Mouse (Mus musculus) spleen, adult 2 months (tissue): Measurements from ENCODE around the gene Mbd6.

Source experiments
- CTCF ChIP-seq: fragments of 200-500 bp; IDR thresholded peaks from 2 replicates; pipeline ENCODE4 v1.5.1; 2011; ENCODE audit warnings: mild to moderate bottlenecking, inconsistent platforms; ENCODE audit not compliant: insufficient read depth, insufficient read length, insufficient replicate concordance; ENCODE audit errors: extremely low read depth
- POLR2A ChIP-seq: fragments of 200-500 bp; IDR thresholded peaks from 2 replicates; pipeline ENCODE4 v1.6.1; 2011; ENCODE audit warnings: low read depth, low read length, inconsistent platforms

- TF ChIP-seq CTCF: no peak
- no peak for TF ChIP-seq POLR2A
Measured at GRCm38 (mm10) chr10:127285644-127286043, 3.2 kb downstream of the Mbd6 start.
